Mouse (Mus musculus) lung, postnatal 4 days (tissue): ENCODE measurements at regions not wholly inside any gene's neighbourhood (a gene's known extent, or its start where the extent isn't known, plus 50 kb on each side); places are given as distances from the start of the nearest gene placed in this dataset.
"Not testable (repeated sequence)": the region's sequence is repeated elsewhere in the genome, so short reads cannot be mapped to it uniquely, and the experiment has no call there.

ENCODE experiments used
- DNase-seq, 2 experiments: peaks; one replicate each; pipeline ENCODE4 v3.0.0; 2021

GRCm38 (mm10) chr14:48842861-48843260, 169.2 kb upstream of the Otx2 start:
- no peak for DNase-seq

- no peak for DNase-seq
Measured at GRCm38 (mm10) chr14:48841278-48841677, 167.7 kb upstream of the Otx2 start.

- no peak for DNase-seq
Measured at GRCm38 (mm10) chr14:48837181-48837580, 163.6 kb upstream of the Otx2 start.

GRCm38 (mm10) chr14:48836071-48836470, 162.5 kb upstream of the Otx2 start:
- DNase-seq: no peak

DNA sequence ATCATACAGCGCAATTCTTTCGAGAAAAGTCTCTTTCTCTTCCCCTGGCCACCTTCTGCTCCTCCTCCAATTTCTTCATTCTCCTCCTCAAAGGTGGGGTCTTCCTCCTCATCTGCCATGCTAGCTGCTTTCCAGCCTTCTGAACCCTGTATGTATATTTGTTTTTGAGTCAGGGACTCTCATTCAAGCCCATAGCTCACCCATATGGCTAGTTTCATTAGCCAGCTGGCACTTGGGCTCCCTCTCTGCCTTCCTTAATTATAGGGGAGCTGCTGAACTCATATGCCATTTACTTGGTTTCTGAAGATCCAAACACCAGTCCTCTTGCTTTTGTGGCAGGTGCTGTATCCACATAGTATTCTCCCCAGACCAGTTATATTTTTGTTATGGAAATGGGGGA, 160.8 kb upstream of the Otx2 start:
- no peak for DNase-seq

DNA sequence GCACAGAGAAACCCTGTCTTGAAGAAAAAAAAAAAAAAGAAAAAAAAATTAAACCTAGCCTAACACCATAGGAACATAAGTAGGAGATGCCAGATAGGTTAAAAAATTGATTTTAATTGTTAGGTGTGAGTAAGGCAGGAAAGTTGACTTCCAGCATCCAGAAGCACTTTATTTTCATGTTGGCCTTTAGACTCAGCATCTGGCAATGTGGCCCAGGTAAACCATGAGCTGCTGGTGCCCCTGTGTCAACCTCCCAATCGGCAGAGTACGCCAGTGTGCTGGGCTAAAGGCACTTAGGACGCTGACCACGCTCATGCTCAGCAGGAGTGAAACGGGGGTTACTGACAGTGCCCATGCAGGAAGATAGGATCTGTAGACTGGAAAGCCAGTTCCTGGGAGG, 152.8 kb upstream of the Otx2 start:
- no peak for DNase-seq

- DNase-seq: no peak
Measured at GRCm38 (mm10) chr14:48824375-48824774, 150.8 kb upstream of the Otx2 start.

DNA sequence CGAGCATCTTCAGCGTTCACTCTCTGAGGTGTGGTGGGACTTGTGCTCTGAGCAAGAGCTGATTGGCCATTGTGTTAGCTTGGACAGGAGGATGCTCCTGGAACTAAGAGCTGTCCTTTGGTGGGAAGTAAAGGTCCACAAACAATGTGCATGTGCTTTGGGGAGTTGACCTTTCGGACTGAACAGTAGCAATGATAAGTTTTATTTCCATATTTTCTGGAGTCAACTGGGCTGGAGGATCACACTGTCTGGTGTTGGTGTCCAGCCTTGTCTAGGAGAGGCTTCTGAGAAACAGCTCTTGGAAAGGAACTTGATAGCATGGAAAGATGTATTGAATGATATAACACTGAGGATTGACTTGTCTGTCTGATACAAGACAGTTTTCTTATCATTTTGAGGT, 142.3 kb upstream of the Otx2 start:
- no peak for DNase-seq

GRCm38 (mm10) chr14:48815231-48815728, 141.7 kb upstream of the Otx2 start:
- no peak for DNase-seq

DNA sequence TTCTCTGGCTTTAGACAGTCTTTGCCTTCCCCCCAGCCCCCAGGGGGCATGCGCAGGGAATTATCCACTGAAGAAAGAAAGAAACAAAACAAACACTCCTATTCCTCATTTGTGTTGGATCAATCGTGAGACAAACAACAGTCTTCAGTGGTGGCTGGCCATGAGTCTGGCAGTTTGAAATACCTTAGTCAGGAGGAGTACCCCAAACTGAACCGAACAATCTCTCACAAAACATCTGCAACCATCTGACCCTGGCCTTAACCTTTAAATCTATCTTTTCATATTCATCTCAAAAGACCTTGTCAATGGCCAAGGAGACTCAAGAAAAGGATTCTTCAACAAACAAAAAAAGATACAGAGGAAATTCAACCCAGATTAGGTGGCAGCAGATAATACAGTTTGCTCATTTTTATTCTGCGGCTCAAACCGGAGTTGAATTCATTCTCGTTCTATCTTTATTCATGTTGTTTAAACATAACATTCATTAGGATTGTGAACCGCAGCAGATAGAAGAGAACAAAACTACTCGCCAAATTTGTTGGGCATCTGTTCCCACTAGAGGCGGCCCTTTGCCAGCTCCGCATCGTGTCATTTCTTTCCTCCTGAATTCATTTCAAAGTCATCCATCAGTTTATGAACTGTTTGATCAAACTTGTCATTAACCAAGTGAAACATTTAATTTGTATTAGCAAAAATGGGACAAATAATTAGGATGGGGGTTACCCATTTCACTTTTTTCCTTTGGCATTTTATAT, 139.3 kb upstream of the Otx2 start:
- no peak for DNase-seq

DNA sequence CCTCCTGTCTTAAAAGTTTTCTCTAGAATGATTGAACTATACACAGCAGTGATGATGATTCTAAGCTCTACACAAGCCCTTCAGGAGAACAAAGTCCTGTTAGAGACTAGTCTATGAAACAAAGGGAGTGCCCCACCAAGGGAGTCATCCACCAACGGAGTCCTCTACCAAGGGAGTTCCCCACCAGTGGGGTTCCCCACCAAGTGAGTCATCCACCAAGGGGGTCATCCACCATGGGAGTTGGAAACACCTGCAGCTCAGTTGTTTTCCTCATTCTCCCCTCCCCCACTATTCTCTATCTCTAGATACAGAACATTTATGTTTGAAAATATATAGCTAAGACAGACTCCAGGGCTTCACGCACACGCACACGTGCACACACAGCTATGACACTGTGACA, 130.5 kb upstream of the Otx2 start:
- DNase-seq: no peak

GRCm38 (mm10) chr14:48801283-48801682, 127.7 kb upstream of the Otx2 start:
- peak in 1 of 2 experiments; percentile 18 for DNase-seq

DNA sequence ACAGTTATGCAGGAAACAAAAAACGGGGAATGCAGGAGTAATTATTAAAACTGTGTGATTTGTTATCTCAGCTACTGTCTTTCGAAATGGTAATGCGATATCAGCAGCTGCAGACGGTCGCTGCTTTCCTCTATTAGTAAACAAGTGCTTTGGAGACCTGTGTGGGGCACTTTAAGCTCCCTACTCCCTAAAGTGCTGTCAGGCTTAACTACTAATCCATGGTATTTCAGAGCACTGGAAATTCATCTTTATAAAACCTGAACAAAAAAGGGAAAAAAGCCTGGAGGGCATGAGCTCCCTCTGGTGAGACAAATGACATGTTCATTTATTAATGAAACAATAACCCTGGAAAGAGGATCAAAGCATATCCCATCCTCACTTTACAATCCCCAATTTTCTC, 127.2 kb upstream of the Otx2 start:
- DNase-seq: no peak

GRCm38 (mm10) chr14:48800100-48800449, 126.5 kb upstream of the Otx2 start:
- no peak for DNase-seq

DNA sequence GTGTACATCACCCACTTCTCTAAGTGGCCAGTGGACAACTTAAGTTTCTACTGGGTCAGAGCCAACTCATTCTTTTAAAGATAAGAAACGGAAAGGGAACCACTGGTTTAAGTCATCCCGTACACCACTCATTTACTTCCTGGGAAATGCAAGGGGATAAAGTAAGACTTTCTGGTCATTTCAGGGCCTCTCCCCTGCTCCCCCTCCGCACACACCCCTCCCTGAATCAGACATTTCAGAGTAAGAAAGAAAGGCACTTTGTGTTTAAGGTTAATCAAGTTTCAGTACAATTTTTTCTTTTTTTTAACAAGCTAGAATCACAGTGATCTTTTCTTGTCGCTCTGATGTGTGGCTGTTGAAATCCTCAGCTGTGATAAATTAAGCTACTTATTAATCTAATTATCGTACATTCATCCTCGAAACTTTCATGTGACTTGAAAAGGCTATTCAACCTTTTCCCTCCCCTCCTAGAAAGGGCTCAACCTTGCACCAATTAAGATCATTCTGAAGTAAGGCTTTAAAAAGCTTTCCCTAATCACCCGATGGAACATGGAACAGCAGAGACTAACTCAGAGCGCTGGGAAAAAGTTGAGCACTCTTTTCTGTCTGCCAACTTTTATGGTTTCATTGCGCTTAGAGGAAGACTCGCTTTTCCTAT, 126.0 kb upstream of the Otx2 start:
- DNase-seq: no peak

- no peak for DNase-seq
Measured at GRCm38 (mm10) chr14:48791507-48791906, 117.9 kb upstream of the Otx2 start.

DNA sequence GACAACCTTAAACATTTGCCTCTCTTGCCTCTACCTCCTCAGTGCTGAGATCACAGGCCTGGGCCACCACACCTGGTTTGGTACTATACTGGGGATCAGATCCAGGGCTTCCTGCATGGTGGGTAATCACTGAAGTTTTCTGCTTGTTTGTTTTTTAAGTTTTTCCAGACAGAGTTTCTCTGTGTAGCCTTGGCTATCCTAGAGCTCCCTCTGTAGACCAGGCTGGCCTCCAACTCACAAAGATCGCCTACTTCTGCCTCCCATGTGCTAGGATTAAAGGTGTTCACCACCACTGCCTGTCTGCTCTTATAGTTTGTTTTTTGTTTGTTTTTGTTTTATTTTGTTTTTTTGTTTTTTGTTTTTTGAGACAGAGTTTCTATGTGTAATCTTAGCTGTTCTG, 105.7 kb upstream of the Otx2 start:
- no peak for DNase-seq

GRCm38 (mm10) chr14:48770832-48771231, 97.2 kb upstream of the Otx2 start:
- no peak for DNase-seq

- no peak for DNase-seq
Measured at GRCm38 (mm10) chr14:48762691-48763090, 89.1 kb upstream of the Otx2 start.

DNA sequence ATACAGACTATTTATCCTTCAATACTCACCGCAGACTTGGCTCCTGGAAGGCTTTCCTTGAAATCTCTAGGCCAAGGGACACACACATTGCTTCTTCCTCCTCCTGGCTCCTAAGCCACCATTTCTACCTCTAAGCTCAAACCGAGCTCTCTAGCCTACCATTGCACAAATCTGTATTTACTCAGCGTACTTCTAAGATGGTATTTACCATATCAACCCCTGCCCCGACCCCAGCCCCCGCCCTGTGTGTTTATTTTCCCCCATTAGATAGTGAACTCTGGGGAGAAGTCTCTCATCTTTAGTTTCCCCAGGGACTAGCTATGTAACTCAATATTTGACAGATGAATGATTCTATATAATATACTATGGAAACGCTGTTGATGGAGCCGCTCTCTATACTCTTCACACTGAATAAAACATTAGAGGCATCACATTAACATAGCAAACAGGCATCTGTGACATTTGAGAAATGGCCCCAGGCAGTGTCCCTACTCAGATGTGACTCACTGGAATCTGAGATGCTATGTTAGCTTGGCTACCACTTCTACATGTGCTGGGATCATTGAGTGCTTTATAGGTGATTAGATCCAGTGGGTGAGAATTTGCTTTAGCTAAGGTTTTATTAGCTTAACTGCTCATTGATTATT, 87.5 kb upstream of the Otx2 start:
- no peak for DNase-seq

DNA sequence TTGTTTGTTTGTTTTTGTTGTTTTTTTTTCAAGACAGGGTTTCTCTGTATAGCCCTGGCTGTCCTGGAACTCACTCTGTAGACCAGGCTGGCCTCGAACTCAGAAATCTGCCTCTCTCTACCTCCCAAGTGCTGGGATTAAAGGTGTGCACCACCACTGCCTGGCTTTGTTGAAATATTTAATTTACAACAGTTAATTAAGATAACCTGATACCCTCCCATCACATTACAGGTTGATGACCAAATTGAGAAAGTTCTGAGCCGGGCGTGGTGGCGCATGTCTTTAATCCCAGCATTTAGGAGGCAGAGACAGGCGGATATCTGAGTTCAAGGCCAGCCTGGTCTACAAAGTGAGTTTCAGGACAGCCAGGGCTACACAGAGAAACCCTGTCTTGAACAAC, 81.5 kb upstream of the Otx2 start:
- DNase-seq: not testable (repeated sequence)

GRCm38 (mm10) chr14:48754080-48754720, 80.6 kb upstream of the Otx2 start:
- DNase-seq: no peak

DNA sequence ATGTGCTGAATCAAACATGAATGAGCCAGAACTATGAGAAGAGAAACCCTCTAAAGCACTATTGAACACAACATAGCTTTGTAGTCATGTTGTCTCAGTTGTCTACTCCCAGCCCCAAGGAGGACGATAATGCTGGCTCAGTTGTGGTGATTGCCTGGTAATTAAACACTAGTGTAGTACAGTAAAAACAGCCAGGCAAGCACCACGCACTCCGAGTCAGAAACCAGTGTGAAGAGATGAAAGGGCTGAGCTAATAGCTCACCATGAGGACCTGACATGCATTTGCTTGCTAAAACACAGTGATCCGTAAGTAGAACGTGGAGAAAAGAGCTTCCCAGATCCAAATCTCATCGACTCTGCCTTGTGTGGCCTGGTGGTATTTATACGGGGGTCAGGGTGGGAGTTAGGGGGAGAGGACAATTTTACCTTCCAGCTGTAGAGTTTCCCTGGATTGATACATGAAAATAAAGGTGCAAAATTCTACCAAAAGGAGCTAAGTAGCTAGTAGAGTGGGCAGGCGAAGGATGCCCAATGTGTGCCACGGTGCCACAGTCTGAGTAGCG, 80.0 kb upstream of the Otx2 start:
- no peak for DNase-seq
